Mouse (Mus musculus) hindbrain, embryonic 16.5 days (tissue): ENCODE results near the gene Snx10. TPM values are rescaled to one million over a fixed set of nuclear protein-coding genes. Genes with fewer than 3 reads are reported as not detected.

Source experiments
- ATAC-seq: fragments of 200-750 bp; cut with Nextera tagmentation; 2 replicates; pipeline ENCODE4 v1.8.0; 2017; ENCODE audit warnings: moderate TSS enrichment, moderate library complexity
- H3K27ac ChIP-seq: fragments of 300-500 bp; sonication (generic); 2 replicates; pipeline ENCODE4 v1.5.1; 2014; ENCODE audit warnings: low read depth, mild to moderate bottlenecking, control low read depth, low read length, moderate library complexity
- H3K27me3 ChIP-seq: fragments of 300-500 bp; sonication (generic); replicated peaks from 2 replicates; pipeline ENCODE4 v1.6.1; 2014; ENCODE audit warnings: low read length; ENCODE audit not compliant: control insufficient read depth, insufficient read depth
- H3K36me3 ChIP-seq: fragments of 300-500 bp; sonication (generic); 2 replicates; pipeline ENCODE4 v1.6.1; 2014; ENCODE audit warnings: mild to moderate bottlenecking, low read length, moderate library complexity, mixed read lengths; ENCODE audit not compliant: control insufficient read depth, insufficient read depth
- H3K4me1 ChIP-seq: fragments of 300-500 bp; sonication (generic); 2 replicates; pipeline ENCODE4 v1.6.1; 2014; ENCODE audit warnings: low read depth, low read length; ENCODE audit not compliant: control insufficient read depth, insufficient read depth
- H3K4me2 ChIP-seq: fragments of 300-500 bp; sonication (generic); 2 replicates; pipeline ENCODE4 v1.6.1; 2014; ENCODE audit warnings: mild to moderate bottlenecking, low read length, control low read depth, moderate library complexity
- H3K4me3 ChIP-seq: fragments of 300-500 bp; sonication (generic); 2 replicates; pipeline ENCODE4 v1.5.1; 2014; ENCODE audit warnings: mild to moderate bottlenecking, low read length, control low read depth, moderate library complexity
- H3K9ac ChIP-seq: fragments of 300-500 bp; sonication (generic); 2 replicates; pipeline ENCODE4 v1.6.1; 2014; ENCODE audit warnings: low read depth, mild to moderate bottlenecking, control low read depth, low read length, moderate library complexity
- H3K9me3 ChIP-seq: fragments of 300-500 bp; sonication (generic); 2 replicates; pipeline ENCODE4 v1.6.1; 2014; ENCODE audit warnings: mild to moderate bottlenecking, low read length, moderate library complexity; ENCODE audit not compliant: control insufficient read depth
- WGBS: fragments of 180-500 bp; shearing (Covaris S2); extraction: QIAGEN DNeasy Blood & Tissue Kit; methylation state at CpG from one replicate; pipeline ENCODE4 v1.1.7; 2014; 5-methylcytosine and 5-hydroxymethylcytosine counted together
- polyA plus RNA-seq: library from polyadenylated mRNA; unstranded; fragments of >200 nt; fragmentation: Nextera tagmentation; extraction: Ambion mirVana; gene quantifications from 2 replicates; pipeline ENCODE4 v1.2.1, GENCODE M21; 2015

Gene Snx10
- polyA plus RNA-seq, 1 experiment from 2014 or later, result 76.2 TPM

GRCm38 (mm10) chr6:51524321-51524931 is 725 bp downstream of the Snx10 start:
- Histone ChIP-seq H3K36me3 (no peaks in the 10 kb centered on the region), H3K4me1 (peaks cover 13% of the 10 kb centered on the region), H3K4me3 (peak overlapping the region; percentile 85), H3K9ac (peak overlapping the region; percentile 88), H3K27me3 (no peaks in the 10 kb centered on the region), H3K27ac (peak overlapping the region; percentile 86), H3K9me3 (no peaks in the 10 kb centered on the region), H3K4me2 (peak overlapping the region; percentile 69)
- WGBS, result 1% methylated on average over 21 of the region's 21 CpGs
- ATAC-seq, result peak; percentile 85

- ATAC-seq, result peak; percentile 32
- no peak overlapping the region; the same call in 1 of the 2 replicates for H3K27ac ChIP-seq
- peak overlapping the region; percentile 69 for H3K4me2 ChIP-seq
- H3K36me3 ChIP-seq, result no peaks in the 10 kb centered on the region
- H3K9me3 ChIP-seq, result no peaks in the 10 kb centered on the region
- 45% methylated on average over 5 of the region's 5 CpGs for WGBS
- peak overlapping the region; percentile 30; the same call in 1 of the 2 replicates for H3K9ac ChIP-seq
- H3K4me1 ChIP-seq, result peaks cover 14% of the 10 kb centered on the region
- H3K27me3 ChIP-seq, result no peaks in the 10 kb centered on the region
- H3K4me3 ChIP-seq, result peak overlapping the region; percentile 85
Observed at GRCm38 (mm10) chr6:51525001-51525400, 1.3 kb downstream of the Snx10 start.

- ATAC-seq, result peak; percentile 69; the same call in 1 of the 2 replicates
- no peak overlapping the region for H3K4me2 ChIP-seq
- 26% methylated on average over 7 of the region's 7 CpGs for WGBS
- H3K4me3 ChIP-seq, result no peak overlapping the region
- peaks cover 11% of the 10 kb centered on the region for H3K4me1 ChIP-seq
- H3K9ac ChIP-seq, result no peak overlapping the region
- no peaks in the 10 kb centered on the region for H3K27me3 ChIP-seq
- no peaks in the 10 kb centered on the region for H3K36me3 ChIP-seq
- H3K9me3 ChIP-seq, result no peaks in the 10 kb centered on the region
- no peak overlapping the region for H3K27ac ChIP-seq
Observed at GRCm38 (mm10) chr6:51529457-51529856, 5.8 kb downstream of the Snx10 start.

- Histone ChIP-seq H3K27ac (no peak overlapping the region), H3K4me3 (no peak overlapping the region), H3K4me2 (no peak overlapping the region), H3K9me3 (no peaks in the 10 kb centered on the region), H3K36me3 (0 out of 2 replicates have a peak, but pooled peaks cover 3% of the 10 kb centered on the region), H3K9ac (no peak overlapping the region), H3K4me1 (peaks cover 6% of the 10 kb centered on the region; the same call in 1 of the 2 replicates), H3K27me3 (no peaks in the 10 kb centered on the region)
- no peak for ATAC-seq
- 69% methylated on average over 6 of the region's 6 CpGs for WGBS
Observed at GRCm38 (mm10) chr6:51533467-51534200, 9.9 kb downstream of the Snx10 start.

- no peak overlapping the region for H3K9ac ChIP-seq
- 0 out of 2 replicates have a peak, but pooled peaks cover 3% of the 10 kb centered on the region for H3K36me3 ChIP-seq
- H3K27ac ChIP-seq, result no peak overlapping the region
- H3K4me1 ChIP-seq, result no peaks in the 10 kb centered on the region
- WGBS, result 68% methylated on average over 10 of the region's 10 CpGs
- no peak overlapping the region for H3K4me2 ChIP-seq
- no peak for ATAC-seq
- H3K9me3 ChIP-seq, result no peaks in the 10 kb centered on the region
- H3K4me3 ChIP-seq, result no peak overlapping the region
- no peaks in the 10 kb centered on the region for H3K27me3 ChIP-seq
Observed at GRCm38 (mm10) chr6:51535571-51535970, 11.9 kb downstream of the Snx10 start.

GRCm38 (mm10) chr6:51540525-51540924 is 16.8 kb downstream of the Snx10 start:
- no peaks in the 10 kb centered on the region for H3K27me3 ChIP-seq
- H3K9ac ChIP-seq, result no peak overlapping the region
- H3K4me3 ChIP-seq, result no peak overlapping the region
- ATAC-seq, result no peak
- H3K27ac ChIP-seq, result no peak overlapping the region
- 94% methylated on average over 6 of the region's 6 CpGs for WGBS
- H3K4me2 ChIP-seq, result no peak overlapping the region
- no peaks in the 10 kb centered on the region for H3K4me1 ChIP-seq
- H3K36me3 ChIP-seq, result 0 out of 2 replicates have a peak, but pooled peaks cover 3% of the 10 kb centered on the region
- H3K9me3 ChIP-seq, result no peaks in the 10 kb centered on the region

GRCm38 (mm10) chr6:51541422-51541821 is 17.7 kb downstream of the Snx10 start:
- no peak overlapping the region for H3K9ac ChIP-seq
- 89% methylated on average over 7 of the region's 7 CpGs for WGBS
- H3K27me3 ChIP-seq, result no peaks in the 10 kb centered on the region
- ATAC-seq, result no peak
- no peak overlapping the region for H3K4me2 ChIP-seq
- no peak overlapping the region for H3K4me3 ChIP-seq
- H3K9me3 ChIP-seq, result no peaks in the 10 kb centered on the region
- no peaks in the 10 kb centered on the region for H3K4me1 ChIP-seq
- 0 out of 2 replicates have a peak, but pooled peaks cover 3% of the 10 kb centered on the region for H3K36me3 ChIP-seq
- no peak overlapping the region for H3K27ac ChIP-seq

- H3K4me3 ChIP-seq, result no peak overlapping the region
- no peak overlapping the region for H3K4me2 ChIP-seq
- no peak for ATAC-seq
- H3K4me1 ChIP-seq, result no peaks in the 10 kb centered on the region
- H3K27me3 ChIP-seq, result no peaks in the 10 kb centered on the region
- no peaks in the 10 kb centered on the region for H3K9me3 ChIP-seq
- 76% methylated on average over 4 of the region's 4 CpGs for WGBS
- H3K36me3 ChIP-seq, result no peaks in the 10 kb centered on the region
- H3K9ac ChIP-seq, result no peak overlapping the region
- H3K27ac ChIP-seq, result no peak overlapping the region
Observed at GRCm38 (mm10) chr6:51542147-51542546, 18.4 kb downstream of the Snx10 start.

- Histone ChIP-seq H3K36me3 (no peaks in the 10 kb centered on the region), H3K4me1 (no peaks in the 10 kb centered on the region), H3K9me3 (no peaks in the 10 kb centered on the region), H3K4me2 (no peak overlapping the region), H3K4me3 (no peak overlapping the region), H3K9ac (no peak overlapping the region), H3K27ac (no peak overlapping the region), H3K27me3 (no peaks in the 10 kb centered on the region)
- WGBS, result 58% methylated on average over 6 of the region's 6 CpGs
- ATAC-seq, result no peak
Observed at GRCm38 (mm10) chr6:51543639-51544117, 20.0 kb downstream of the Snx10 start.
